Mouse (Mus musculus): ENCODE data around the gene Tecta.

- TF ChIP-seq CTCF (IDR thresholded peaks at IDR 0.05; ENCODE audit: control insufficient read depth, insufficient read depth, insufficient read length) (no peak), MAX (IDR thresholded peaks at IDR 0.05) (no peak), USF1 (IDR thresholded peaks at IDR 0.05; ENCODE audit: low read depth) (no peak)
Observed at GRCm38 (mm10) chr9:42314388-42314787, 85.3 kb downstream of the Tecta start.
